Mouse (Mus musculus): Measurements from ENCODE around the gene Nampt. TPM values are rescaled to one million over a fixed set of nuclear protein-coding genes. Genes with fewer than 3 reads are reported as not detected.

Nampt gene
- polyA plus RNA-seq (2015; fragmentation: Nextera tagmentation; extraction: Ambion mirVana): 16.2 and 17.3 TPM in 2 replicates

DNA sequence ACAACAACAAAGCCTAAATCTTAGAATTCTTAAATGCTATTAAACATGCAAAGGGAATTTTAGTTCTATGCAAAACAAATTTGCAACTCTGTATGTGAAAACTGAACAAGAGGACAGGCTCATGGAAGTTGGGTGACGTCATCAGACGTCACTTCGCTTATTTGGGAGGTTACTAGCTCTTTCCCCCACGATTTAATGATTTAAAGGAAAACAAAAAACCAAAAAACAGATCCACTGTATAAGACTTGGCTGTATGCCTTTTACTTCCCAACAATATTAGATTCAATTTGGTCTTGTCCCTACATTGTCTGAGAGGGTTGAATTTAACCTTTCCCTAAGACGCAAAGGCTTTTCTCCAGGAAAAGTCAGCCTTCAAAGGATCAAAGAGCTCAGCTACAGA lies at the start of gene Nampt:
Gene Nampt, plus strand, starts transcription at position 130 of the 400 bp plus-strand sequence.
- peak within 1 kb of the TSS; percentile 74 for H3K4me2 ChIP-seq (replicated peaks; ENCODE audit: low read depth)
- peaks cover 9% of the 10 kb centered on the region for H3K36me3 ChIP-seq (ENCODE audit: control insufficient read depth, insufficient read depth)
- H3K9me3 ChIP-seq (ENCODE audit: control insufficient read depth): no peaks in the 10 kb centered on the region
- 6% methylated on average over 5 of the region's 5 CpGs for WGBS
- peak within 1 kb of the TSS; percentile 77 for H3K9ac ChIP-seq (ENCODE audit: low read depth, low read length)
- TF ChIP-seq CTCF (IDR thresholded peaks at IDR 0.05; ENCODE audit: low read depth): no peak
- H3K4me1 ChIP-seq (replicated peaks; ENCODE audit: control insufficient read depth, insufficient read depth, low read length): peaks cover 8% of the 10 kb centered on the region; the same call in 1 of the 2 replicates
- peak within 1 kb of the TSS; percentile 96 for H3K27ac ChIP-seq (ENCODE audit: low read depth, low read length)
- no peaks in the 10 kb centered on the region for H3K27me3 ChIP-seq (replicated peaks; ENCODE audit: control insufficient read depth, insufficient read depth, low read length)
- H3K4me3 ChIP-seq (ENCODE audit: low read depth, low read length): peak within 1 kb of the TSS; percentile 99
- no peak for ATAC-seq

DNA sequence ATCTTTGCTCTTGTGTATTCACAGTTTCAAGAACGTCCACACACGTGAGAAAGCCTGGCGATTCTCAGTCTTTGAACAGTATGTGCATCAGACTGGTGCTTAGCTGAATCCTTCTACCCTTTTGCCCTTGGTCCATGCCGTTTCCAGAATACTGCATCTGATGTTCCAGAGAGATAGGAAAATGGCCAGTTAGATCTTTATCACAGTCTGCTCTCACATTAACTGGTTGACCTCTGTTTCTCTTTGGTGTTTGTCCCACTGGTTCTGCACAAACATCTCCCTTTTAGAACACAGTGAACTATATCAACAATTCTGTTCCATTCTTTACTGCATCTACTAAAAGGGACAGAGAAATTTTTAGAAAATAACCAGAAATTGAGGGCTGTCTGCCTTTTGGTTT lies 48.6 kb upstream of the Nampt start:
- TF ChIP-seq CTCF (IDR thresholded peaks at IDR 0.05; ENCODE audit: low read depth): no peak
- Histone ChIP-seq H3K4me1 (replicated peaks; ENCODE audit: control insufficient read depth, insufficient read depth, low read length) (peaks cover 5% of the 10 kb centered on the region; the same call in 1 of the 2 replicates), H3K9ac (ENCODE audit: low read depth, low read length) (no peak overlapping the region), H3K36me3 (ENCODE audit: control insufficient read depth, insufficient read depth) (no peaks in the 10 kb centered on the region), H3K4me3 (ENCODE audit: low read depth, low read length) (no peak overlapping the region), H3K9me3 (ENCODE audit: control insufficient read depth) (no peaks in the 10 kb centered on the region), H3K4me2 (replicated peaks; ENCODE audit: low read depth) (no peak overlapping the region), H3K27me3 (replicated peaks; ENCODE audit: control insufficient read depth, insufficient read depth, low read length) (no peaks in the 10 kb centered on the region), H3K27ac (ENCODE audit: low read depth, low read length) (no peak overlapping the region)
- WGBS: 77% methylated on average over 4 of the region's 4 CpGs
- ATAC-seq: no peak

DNA sequence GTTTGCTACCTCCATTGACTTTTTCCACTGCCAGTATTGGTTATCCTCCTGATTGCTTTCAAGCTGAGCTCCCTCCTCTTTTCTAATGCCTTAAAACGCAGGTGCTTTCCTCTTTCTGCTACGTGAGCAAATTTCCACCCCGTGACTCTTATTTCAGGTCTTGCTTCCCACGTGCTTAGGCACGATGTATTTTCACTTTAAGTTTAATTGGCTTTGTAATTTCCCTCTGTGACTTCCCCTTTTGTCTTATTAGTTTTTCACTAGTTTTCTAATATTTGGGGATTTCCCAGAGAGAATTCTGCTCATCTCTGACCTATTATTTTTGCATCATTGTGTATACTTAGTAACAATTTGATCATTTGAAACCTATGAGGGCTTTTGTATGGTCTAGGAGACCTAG lies 44.8 kb upstream of the Nampt start:
- no peak for ATAC-seq
- H3K27me3 ChIP-seq (replicated peaks; ENCODE audit: control insufficient read depth, insufficient read depth, low read length): no peaks in the 10 kb centered on the region
- H3K4me2 ChIP-seq (replicated peaks; ENCODE audit: low read depth): no peak overlapping the region
- H3K9ac ChIP-seq (ENCODE audit: low read depth, low read length): no peak overlapping the region
- H3K27ac ChIP-seq (ENCODE audit: low read depth, low read length): no peak overlapping the region
- no peaks in the 10 kb centered on the region for H3K4me1 ChIP-seq (replicated peaks; ENCODE audit: control insufficient read depth, insufficient read depth, low read length)
- 77% methylated on average over 5 of the region's 5 CpGs for WGBS
- TF ChIP-seq CTCF (IDR thresholded peaks at IDR 0.05; ENCODE audit: low read depth): no peak
- no peaks in the 10 kb centered on the region for H3K36me3 ChIP-seq (ENCODE audit: control insufficient read depth, insufficient read depth)
- no peaks in the 10 kb centered on the region for H3K9me3 ChIP-seq (ENCODE audit: control insufficient read depth)
- no peak overlapping the region for H3K4me3 ChIP-seq (ENCODE audit: low read depth, low read length)

DNA sequence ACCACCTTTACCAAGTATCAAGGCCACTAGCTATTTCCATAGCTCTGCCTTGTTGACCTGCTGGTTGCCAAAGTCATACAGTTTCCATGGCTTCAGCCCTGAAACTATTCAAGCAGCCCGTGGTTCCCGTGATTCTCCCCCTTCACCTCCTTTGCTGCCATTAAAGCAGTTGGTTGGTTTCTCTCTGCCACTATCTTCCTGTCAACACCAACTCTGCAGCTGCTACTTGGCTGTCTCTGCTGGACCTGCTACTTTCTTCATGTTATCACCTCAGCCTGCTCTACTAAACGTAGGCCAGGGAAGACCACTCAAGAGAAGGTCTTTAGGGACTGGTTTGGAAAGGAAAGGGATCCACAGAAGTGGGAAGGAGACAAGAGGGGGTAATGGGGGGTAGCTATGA lies 30.3 kb upstream of the Nampt start:
- H3K4me1 ChIP-seq (replicated peaks; ENCODE audit: control insufficient read depth, insufficient read depth, low read length): no peaks in the 10 kb centered on the region
- H3K9ac ChIP-seq (ENCODE audit: low read depth, low read length): no peak overlapping the region
- H3K4me2 ChIP-seq (replicated peaks; ENCODE audit: low read depth): no peak overlapping the region
- no peak overlapping the region for H3K27ac ChIP-seq (ENCODE audit: low read depth, low read length)
- ATAC-seq: no peak
- no peaks in the 10 kb centered on the region for H3K9me3 ChIP-seq (ENCODE audit: control insufficient read depth)
- no peak overlapping the region for H3K4me3 ChIP-seq (ENCODE audit: low read depth, low read length)
- H3K36me3 ChIP-seq (ENCODE audit: control insufficient read depth, insufficient read depth): no peaks in the 10 kb centered on the region
- 72% methylated on average over 3 of the region's 3 CpGs for WGBS
- TF ChIP-seq CTCF (IDR thresholded peaks at IDR 0.05; ENCODE audit: low read depth): no peak
- no peaks in the 10 kb centered on the region for H3K27me3 ChIP-seq (replicated peaks; ENCODE audit: control insufficient read depth, insufficient read depth, low read length)

DNA sequence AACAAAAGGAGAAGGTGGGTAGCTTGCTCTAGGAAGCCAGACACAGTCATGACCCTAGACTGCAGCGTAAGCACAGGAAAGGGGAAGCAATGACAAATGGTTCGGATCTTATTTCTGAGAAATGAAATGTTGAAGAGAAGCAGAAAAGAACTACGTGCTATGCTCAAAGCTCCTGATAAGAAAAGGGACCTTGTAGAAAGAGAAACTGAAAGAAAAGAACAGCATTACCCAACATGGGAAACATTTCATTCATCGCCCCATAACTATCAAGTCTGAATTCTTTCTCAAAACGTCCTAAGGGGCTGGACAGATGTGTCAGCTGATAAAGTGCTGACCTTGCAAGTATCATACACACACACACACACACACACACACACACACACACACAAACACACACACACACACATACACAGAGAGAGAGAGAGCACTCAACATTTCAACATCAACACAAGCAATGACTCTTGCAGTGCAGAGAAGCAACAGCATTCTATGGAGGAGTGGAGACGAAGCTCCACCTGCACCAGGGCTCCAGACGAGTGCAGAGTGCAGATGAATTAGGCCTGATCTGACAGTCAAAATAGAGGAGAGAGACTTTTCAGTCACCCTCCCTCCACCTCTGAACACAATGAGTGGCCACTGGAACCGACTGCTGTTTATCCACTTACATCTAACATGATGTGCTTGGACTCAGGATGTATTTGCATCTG lies 23.4 kb upstream of the Nampt start:
- H3K27ac ChIP-seq (ENCODE audit: low read depth, low read length): no peak overlapping the region
- H3K36me3 ChIP-seq (ENCODE audit: control insufficient read depth, insufficient read depth): no peaks in the 10 kb centered on the region
- no peaks in the 10 kb centered on the region for H3K27me3 ChIP-seq (replicated peaks; ENCODE audit: control insufficient read depth, insufficient read depth, low read length)
- peak; percentile 22; the same call in 1 of the 2 replicates for ATAC-seq
- no peak overlapping the region for H3K4me3 ChIP-seq (ENCODE audit: low read depth, low read length)
- no peak for TF ChIP-seq CTCF (IDR thresholded peaks at IDR 0.05; ENCODE audit: low read depth)
- H3K4me1 ChIP-seq (replicated peaks; ENCODE audit: control insufficient read depth, insufficient read depth, low read length): no peaks in the 10 kb centered on the region
- H3K9me3 ChIP-seq (ENCODE audit: control insufficient read depth): no peaks in the 10 kb centered on the region
- H3K4me2 ChIP-seq (replicated peaks; ENCODE audit: low read depth): 0 out of 2 replicates have a peak overlapping the region, but pooled peaks have one; percentile 10
- WGBS: 47% methylated on average over 8 of the region's 8 CpGs
- no peak overlapping the region for H3K9ac ChIP-seq (ENCODE audit: low read depth, low read length)

DNA sequence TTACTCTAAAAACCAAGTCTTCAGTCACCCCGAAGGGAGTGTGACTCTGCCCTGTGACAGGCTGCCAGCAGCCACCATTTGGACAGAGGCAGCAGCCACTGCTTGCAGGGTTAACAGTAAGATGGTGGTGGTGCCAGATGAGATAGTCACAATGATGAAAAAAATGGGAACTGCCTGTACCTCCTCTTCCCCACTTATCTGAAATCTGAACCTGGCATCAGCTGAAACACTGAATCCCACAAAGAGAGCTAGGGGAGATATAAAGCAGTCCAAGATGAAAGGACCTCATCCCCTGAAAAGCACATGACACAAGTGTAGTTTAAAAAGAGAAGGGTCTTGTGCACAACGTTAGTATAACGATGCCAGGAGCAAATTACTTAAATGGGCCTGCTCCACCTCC lies 21.9 kb upstream of the Nampt start:
- Histone ChIP-seq H3K9ac (ENCODE audit: low read depth, low read length) (no peak overlapping the region), H3K27ac (ENCODE audit: low read depth, low read length) (no peak overlapping the region), H3K27me3 (replicated peaks; ENCODE audit: control insufficient read depth, insufficient read depth, low read length) (no peaks in the 10 kb centered on the region), H3K4me2 (replicated peaks; ENCODE audit: low read depth) (no peak overlapping the region), H3K4me1 (replicated peaks; ENCODE audit: control insufficient read depth, insufficient read depth, low read length) (no peaks in the 10 kb centered on the region), H3K9me3 (ENCODE audit: control insufficient read depth) (no peaks in the 10 kb centered on the region), H3K36me3 (ENCODE audit: control insufficient read depth, insufficient read depth) (no peaks in the 10 kb centered on the region), H3K4me3 (ENCODE audit: low read depth, low read length) (no peak overlapping the region)
- no peak for TF ChIP-seq CTCF (IDR thresholded peaks at IDR 0.05; ENCODE audit: low read depth)
- ATAC-seq: no peak
- WGBS: 72% methylated on average over 3 of the region's 3 CpGs
